Mouse (Mus musculus): Measurements from ENCODE around the gene Thap12. TPM values are rescaled to one million over a fixed set of nuclear protein-coding genes. Genes with fewer than 3 reads are reported as not detected.
A peak's percentile ranks its signal among the peaks of the same experiment; 100 is the strongest.

Gene Thap12
- polyA plus RNA-seq, 1 experiment from 2014 or later, result 60.6 TPM

- H3K36me3 ChIP-seq, result no peaks in the 10 kb centered on the region
- peaks cover 29% of the 10 kb centered on the region for H3K4me1 ChIP-seq
- H3K4me3 ChIP-seq, result no peak overlapping the region
- DNase-seq (ENCODE audit: low spot score), result no peak
- H3K9me3 ChIP-seq (replicated peaks), result no peaks in the 10 kb centered on the region
- peaks cover 11% of the 10 kb centered on the region; the same call in 1 of the 2 replicates for H3K27me3 ChIP-seq (ENCODE audit: low read depth, poor library complexity, severe bottlenecking)
- WGBS, result 82% methylated on average over 7 of the region's 7 CpGs
- no peak overlapping the region for H3K27ac ChIP-seq (replicated peaks)
Measured at GRCm38 (mm10) chr7:98736780-98737550, 34.1 kb downstream of the Thap12 start.

- Histone ChIP-seq H3K36me3 (no peaks in the 10 kb centered on the region), H3K27me3 (ENCODE audit: low read depth, poor library complexity, severe bottlenecking) (peaks cover 6% of the 10 kb centered on the region), H3K9me3 (replicated peaks) (no peaks in the 10 kb centered on the region), H3K4me3 (no peak overlapping the region), H3K27ac (replicated peaks) (no peak overlapping the region), H3K4me1 (peaks cover 29% of the 10 kb centered on the region)
- 28% methylated on average over 5 of the region's 5 CpGs for WGBS
- no peak for DNase-seq (ENCODE audit: low spot score)
Measured at GRCm38 (mm10) chr7:98740363-98740762, 37.5 kb downstream of the Thap12 start.

- DNase-seq (ENCODE audit: low spot score), result peak; percentile 58
- Histone ChIP-seq H3K4me3 (no peak overlapping the region), H3K4me1 (peaks cover 28% of the 10 kb centered on the region), H3K27ac (replicated peaks) (no peak overlapping the region), H3K27me3 (ENCODE audit: low read depth, poor library complexity, severe bottlenecking) (no peaks in the 10 kb centered on the region; the same call in none of the 2 replicates), H3K9me3 (replicated peaks) (no peaks in the 10 kb centered on the region), H3K36me3 (no peaks in the 10 kb centered on the region)
- 8% methylated on average over 3 of the region's 3 CpGs for WGBS
Measured at GRCm38 (mm10) chr7:98743312-98743711, 40.4 kb downstream of the Thap12 start.

- no peak overlapping the region for H3K27ac ChIP-seq (replicated peaks)
- WGBS, result 82% methylated on average over 10 of the region's 10 CpGs
- peaks cover 12% of the 10 kb centered on the region for H3K4me1 ChIP-seq
- H3K36me3 ChIP-seq, result no peaks in the 10 kb centered on the region
- no peaks in the 10 kb centered on the region for H3K9me3 ChIP-seq (replicated peaks)
- 0 out of 2 replicates have a peak, but pooled peaks cover 3% of the 10 kb centered on the region for H3K27me3 ChIP-seq (ENCODE audit: low read depth, poor library complexity, severe bottlenecking)
- H3K4me3 ChIP-seq, result no peak overlapping the region
- DNase-seq (ENCODE audit: low spot score), result no peak
Measured at GRCm38 (mm10) chr7:98750404-98750803, 47.5 kb downstream of the Thap12 start.

- no peaks in the 10 kb centered on the region for H3K36me3 ChIP-seq
- H3K27me3 ChIP-seq (ENCODE audit: low read depth, poor library complexity, severe bottlenecking), result peaks cover 16% of the 10 kb centered on the region; the same call in 1 of the 2 replicates
- no peaks in the 10 kb centered on the region for H3K9me3 ChIP-seq (replicated peaks)
- H3K4me3 ChIP-seq, result no peak overlapping the region
- H3K4me1 ChIP-seq, result peaks cover 19% of the 10 kb centered on the region
- WGBS, result 90% methylated on average over 8 of the region's 8 CpGs
- no peak overlapping the region for H3K27ac ChIP-seq (replicated peaks)
- no peak for DNase-seq (ENCODE audit: low spot score)
Measured at GRCm38 (mm10) chr7:98752680-98753079, 49.8 kb downstream of the Thap12 start.

- no peak overlapping the region for H3K4me3 ChIP-seq
- H3K27ac ChIP-seq (replicated peaks), result no peak overlapping the region
- peaks cover 24% of the 10 kb centered on the region; the same call in 1 of the 2 replicates for H3K27me3 ChIP-seq (ENCODE audit: low read depth, poor library complexity, severe bottlenecking)
- WGBS, result 89% methylated on average over 11 of the region's 11 CpGs
- no peaks in the 10 kb centered on the region for H3K36me3 ChIP-seq
- DNase-seq (ENCODE audit: low spot score), result no peak
- no peaks in the 10 kb centered on the region for H3K9me3 ChIP-seq (replicated peaks)
- H3K4me1 ChIP-seq, result peaks cover 26% of the 10 kb centered on the region
Measured at GRCm38 (mm10) chr7:98756050-98756449, 53.1 kb downstream of the Thap12 start.

GRCm38 (mm10) chr7:98756556-98756955 is 53.7 kb downstream of the Thap12 start:
- H3K36me3 ChIP-seq, result no peaks in the 10 kb centered on the region
- no peak for DNase-seq (ENCODE audit: low spot score)

GRCm38 (mm10) chr7:98760126-98760525 is 57.2 kb downstream of the Thap12 start:
- H3K9me3 ChIP-seq (replicated peaks), result no peaks in the 10 kb centered on the region
- no peak overlapping the region for H3K27ac ChIP-seq (replicated peaks)
- H3K27me3 ChIP-seq (ENCODE audit: low read depth, poor library complexity, severe bottlenecking), result peaks cover 24% of the 10 kb centered on the region; the same call in 1 of the 2 replicates
- no peak for DNase-seq (ENCODE audit: low spot score)
- H3K4me1 ChIP-seq, result peaks cover 27% of the 10 kb centered on the region
- 88% methylated on average over 5 of the region's 5 CpGs for WGBS
- H3K4me3 ChIP-seq, result no peak overlapping the region
- H3K36me3 ChIP-seq, result no peaks in the 10 kb centered on the region

More at GRCm38 (mm10) chr7:98756556-98756955, 53.7 kb downstream of the Thap12 start:
- Histone ChIP-seq H3K9me3 (replicated peaks) (no peaks in the 10 kb centered on the region), H3K27ac (replicated peaks) (0 out of 2 replicates have a peak overlapping the region, but pooled peaks have one; percentile 33), H3K27me3 (ENCODE audit: low read depth, poor library complexity, severe bottlenecking) (peaks cover 24% of the 10 kb centered on the region; the same call in 1 of the 2 replicates), H3K4me3 (no peak overlapping the region), H3K4me1 (peaks cover 30% of the 10 kb centered on the region)
- WGBS, result 86% methylated on average over 8 of the region's 8 CpGs

GRCm38 (mm10) chr7:98763911-98764310 is 61.0 kb downstream of the Thap12 start:
- Histone ChIP-seq H3K4me1 (peaks cover 15% of the 10 kb centered on the region), H3K27me3 (ENCODE audit: low read depth, poor library complexity, severe bottlenecking) (no peaks in the 10 kb centered on the region), H3K4me3 (no peak overlapping the region), H3K9me3 (replicated peaks) (no peaks in the 10 kb centered on the region), H3K36me3 (no peaks in the 10 kb centered on the region), H3K27ac (replicated peaks) (no peak overlapping the region)
- 82% methylated on average over 10 of the region's 10 CpGs for WGBS
- DNase-seq (ENCODE audit: low spot score), result no peak

GRCm38 (mm10) chr7:98767261-98767660 is 64.4 kb downstream of the Thap12 start:
- peaks cover 34% of the 10 kb centered on the region for H3K4me1 ChIP-seq
- DNase-seq (ENCODE audit: low spot score), result no peak
- H3K4me3 ChIP-seq, result no peak overlapping the region
- peaks cover 10% of the 10 kb centered on the region for H3K27me3 ChIP-seq (ENCODE audit: low read depth, poor library complexity, severe bottlenecking)
- 0 out of 2 replicates have a peak overlapping the region, but pooled peaks have one; percentile 23 for H3K27ac ChIP-seq (replicated peaks)
- no peaks in the 10 kb centered on the region for H3K36me3 ChIP-seq
- WGBS, result 76% methylated on average over 6 of the region's 6 CpGs
- no peaks in the 10 kb centered on the region for H3K9me3 ChIP-seq (replicated peaks)

Other genes starting within 250 kb of the Thap12 start
- 5.2 and 5.7 TPM in 2 replicates for gene Lrrc32, start 213.8 kb upstream of the Thap12 start, polyA plus RNA-seq (2016; fragmentation: Nextera tagmentation; extraction: Ambion mirVana)
- gene Emsy, start 46.3 kb upstream of the Thap12 start, polyA plus RNA-seq (2016; fragmentation: Nextera tagmentation; extraction: Ambion mirVana), result 38.1 and 42.9 TPM in 2 replicates
- gene Wnt11, start 132.0 kb downstream of the Thap12 start, polyA plus RNA-seq (2016; fragmentation: Nextera tagmentation; extraction: Ambion mirVana), result 0.62 and 0.70 TPM in 2 replicates

Measured in midbrain, embryonic 10.5 days (tissue).